Mouse (Mus musculus) kidney, embryonic 15.5 days (tissue): ENCODE results near the gene Rasgrp2. TPM values are rescaled to one million over a fixed set of nuclear protein-coding genes. Genes with fewer than 3 reads are reported as not detected.

Experiments
- ATAC-seq: fragments of 200-750 bp; cut with Nextera tagmentation; replicated peaks from 2 replicates; pipeline ENCODE4 v1.8.0; 2017; ENCODE audit warnings: moderate TSS enrichment; ENCODE audit not compliant: low FRiP score
- H3K27ac ChIP-seq: fragments of 300-500 bp; sonication (generic); 2 replicates; pipeline ENCODE4 v1.5.1; 2015; ENCODE audit warnings: mild to moderate bottlenecking, inconsistent platforms
- H3K27me3 ChIP-seq: fragments of 300-500 bp; sonication (generic); 2 replicates; pipeline ENCODE4 v1.6.1; 2015; ENCODE audit warnings: inconsistent platforms
- H3K36me3 ChIP-seq: fragments of 300-500 bp; sonication (generic); 2 replicates; pipeline ENCODE4 v1.6.1; 2015; ENCODE audit warnings: inconsistent platforms
- H3K4me1 ChIP-seq: fragments of 300-500 bp; sonication (generic); 2 replicates; pipeline ENCODE4 v1.6.1; 2015; ENCODE audit warnings: inconsistent platforms
- H3K4me2 ChIP-seq: fragments of 300-500 bp; sonication (generic); 2 replicates; pipeline ENCODE4 v1.6.1; 2015; ENCODE audit warnings: moderate library complexity, mild to moderate bottlenecking, inconsistent platforms
- H3K4me3 ChIP-seq: fragments of 300-500 bp; sonication (generic); replicated peaks from 2 replicates; pipeline ENCODE4 v1.5.1; 2015; ENCODE audit warnings: mild to moderate bottlenecking, inconsistent platforms
- H3K9ac ChIP-seq: fragments of 300-500 bp; sonication (generic); 2 replicates; pipeline ENCODE4 v1.6.1; 2015; ENCODE audit warnings: mild to moderate bottlenecking, inconsistent platforms
- H3K9me3 ChIP-seq: fragments of 300-500 bp; sonication (generic); replicated peaks from 2 replicates; pipeline ENCODE4 v1.6.1; 2016; ENCODE audit warnings: inconsistent platforms
- WGBS: fragments of 180-500 bp; shearing (Covaris S2); methylation state at CpG from one replicate; pipeline ENCODE4 v1.1.7; 2015; ENCODE audit warnings: mixed read lengths; 5-methylcytosine and 5-hydroxymethylcytosine counted together
- polyA plus RNA-seq: library from polyadenylated mRNA; unstranded; fragments of >200 nt; fragmentation: Nextera tagmentation; extraction: Ambion mirVana; gene quantifications from 2 replicates; pipeline ENCODE4 v1.2.1, GENCODE M21; 2015

Gene Rasgrp2
- polyA plus RNA-seq, 1 experiment from 2014 or later = 97.6 TPM

DNA sequence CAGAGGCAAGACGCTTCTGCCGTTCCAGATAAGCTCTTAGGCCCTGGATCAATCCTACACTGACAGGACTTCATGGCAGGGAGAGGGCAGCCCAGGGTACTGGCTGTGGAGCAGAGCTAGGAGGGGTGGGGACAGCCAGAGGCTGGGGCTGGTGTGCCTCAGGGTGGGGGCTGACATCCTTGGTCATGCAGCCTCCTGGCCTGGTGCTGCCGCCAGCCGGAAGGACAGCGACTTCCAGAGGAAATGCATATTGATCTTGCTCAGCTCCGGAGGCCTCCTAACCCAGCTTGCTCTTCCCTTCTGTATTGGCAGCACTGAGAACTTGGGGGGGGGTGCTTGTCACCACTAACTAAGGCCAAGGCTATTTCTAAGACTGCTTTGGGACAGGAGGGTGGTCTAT, 16.3 kb downstream of the Rasgrp2 start:
- Histone ChIP-seq H3K27me3 (peaks cover 41% of the 10 kb centered on the region), H3K9ac (no peak overlapping the region), H3K4me1 (peaks cover 45% of the 10 kb centered on the region), H3K4me3 (no peak overlapping the region), H3K4me2 (no peak overlapping the region), H3K36me3 (no peaks in the 10 kb centered on the region; the same call in 1 of the 2 replicates), H3K27ac (no peak overlapping the region), H3K9me3 (no peaks in the 10 kb centered on the region)
- no peak for ATAC-seq
- 49% methylated on average over 6 of the region's 6 CpGs for WGBS

DNA sequence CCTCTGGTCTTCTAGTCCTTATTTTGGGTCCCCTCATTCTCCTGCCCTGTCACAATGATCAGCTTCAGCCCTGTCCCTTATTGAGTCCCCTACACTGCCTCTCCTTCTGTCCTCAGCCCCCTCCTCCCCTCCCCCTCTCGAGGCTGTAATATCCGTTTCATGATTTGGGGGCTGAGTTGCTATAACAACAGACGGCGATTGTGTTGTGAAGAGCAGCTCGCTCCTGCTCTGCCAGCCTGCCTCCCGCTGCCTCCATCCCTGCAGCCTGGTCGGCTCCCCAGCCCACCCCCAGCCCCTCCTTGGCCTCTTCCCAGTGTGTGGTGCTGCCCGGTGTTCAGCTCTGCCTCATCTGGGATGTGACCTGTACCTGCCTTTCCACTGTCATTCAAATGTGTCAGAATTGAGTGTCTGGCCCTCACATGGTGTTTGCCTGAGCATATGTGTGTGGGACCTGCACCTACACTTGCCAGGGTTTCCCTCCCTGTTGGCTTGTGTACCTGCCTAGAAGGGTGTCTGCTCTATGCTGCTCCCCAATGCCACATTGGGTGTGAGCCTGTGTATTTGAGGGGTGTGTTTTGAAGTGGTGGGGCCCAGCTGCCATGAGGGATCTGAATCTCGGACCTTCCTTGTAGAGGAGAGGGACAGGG, 17.1 kb downstream of the Rasgrp2 start:
- H3K9ac ChIP-seq = no peak overlapping the region
- H3K4me3 ChIP-seq = no peak overlapping the region
- H3K27ac ChIP-seq = no peak overlapping the region
- peaks cover 49% of the 10 kb centered on the region for H3K27me3 ChIP-seq
- 9% methylated on average over 9 of the region's 9 CpGs for WGBS
- peaks cover 45% of the 10 kb centered on the region for H3K4me1 ChIP-seq
- H3K9me3 ChIP-seq = no peaks in the 10 kb centered on the region
- no peak for ATAC-seq
- no peak overlapping the region for H3K4me2 ChIP-seq
- H3K36me3 ChIP-seq = no peaks in the 10 kb centered on the region; the same call in 1 of the 2 replicates

DNA sequence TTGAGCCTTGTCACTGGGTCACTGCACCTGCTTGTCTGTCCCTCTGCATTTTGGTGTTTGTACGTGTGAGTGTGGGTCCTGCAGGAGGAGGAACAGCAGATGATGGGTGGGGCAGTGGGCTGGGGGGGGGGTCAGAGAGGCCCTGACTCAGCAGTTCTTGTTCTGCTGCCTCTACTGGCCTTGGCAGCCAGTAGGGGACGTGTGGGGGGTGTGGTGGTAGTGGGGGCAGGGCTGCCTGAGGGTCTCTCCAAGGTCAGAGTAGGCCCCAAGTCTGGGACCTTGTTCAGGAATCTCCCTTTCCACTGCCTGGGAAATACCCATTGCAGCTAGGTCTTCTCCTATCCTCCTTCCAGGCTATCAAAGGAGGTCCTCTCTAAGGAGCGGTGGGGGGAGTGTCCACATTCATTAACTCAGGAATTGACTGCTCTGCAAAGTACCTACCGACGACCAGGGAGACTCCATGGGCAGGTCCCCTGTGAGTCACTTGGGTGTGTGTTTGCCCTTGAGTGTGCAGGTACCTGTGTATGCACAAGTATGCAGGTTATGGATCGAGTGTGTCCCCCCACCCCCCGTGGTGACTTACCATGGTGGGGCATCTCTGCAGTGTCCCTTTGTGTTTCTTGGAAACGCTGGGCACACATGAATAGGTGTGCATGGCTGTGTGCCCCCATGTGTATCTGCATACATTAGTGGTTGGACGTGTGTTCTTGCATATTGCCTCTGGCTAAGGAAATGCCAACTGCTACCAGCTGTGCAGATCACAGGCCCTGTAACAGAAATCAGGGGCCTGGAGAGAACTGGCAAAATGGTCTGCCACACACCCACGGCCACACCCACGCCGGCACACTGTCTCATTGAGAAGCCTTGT, 18.0 kb downstream of the Rasgrp2 start:
- no peak for ATAC-seq
- no peak overlapping the region for H3K4me2 ChIP-seq

DNA sequence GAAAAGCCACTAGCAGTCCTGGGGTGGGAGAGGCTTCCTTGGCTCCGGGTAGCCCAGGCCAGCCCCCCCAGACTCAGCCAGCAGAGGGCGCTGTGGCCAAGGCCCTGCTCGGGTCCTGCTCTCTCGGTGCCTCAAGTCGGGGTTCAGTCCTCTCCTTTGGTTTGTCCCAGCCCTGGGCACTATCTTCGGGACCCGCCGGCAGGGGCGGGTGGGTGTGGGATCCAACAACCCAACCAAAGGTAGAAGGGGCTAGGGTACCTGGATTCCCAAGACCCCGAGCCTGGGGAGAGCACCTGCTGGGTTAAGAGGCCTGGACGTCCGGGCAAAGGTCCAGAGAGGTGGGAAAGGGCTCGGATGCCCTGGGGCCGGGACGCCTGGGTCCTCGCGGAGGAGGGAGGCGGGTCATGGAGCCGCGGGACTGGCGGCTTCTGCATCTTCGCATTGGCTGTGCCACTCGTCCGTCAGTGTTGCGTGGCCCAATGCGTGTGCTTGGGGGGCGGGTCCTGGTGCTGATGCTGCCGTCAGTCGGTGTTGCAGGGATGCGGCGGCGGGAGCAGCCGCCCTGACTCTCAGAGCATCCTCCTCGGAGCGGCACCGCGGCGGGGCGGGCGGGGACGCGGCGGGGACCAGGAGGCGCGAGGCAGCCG, 19.2 kb downstream of the Rasgrp2 start, which contains the start of gene Nrxn2:
Nrxn2 (plus strand) TSS at position 499 of the 647 bp plus-strand sequence.
- peak within 1 kb of the TSS; percentile 97 for H3K4me2 ChIP-seq
- H3K9ac ChIP-seq = peak within 1 kb of the TSS; percentile 42; the same call in 1 of the 2 replicates
- no peak within 1 kb of the TSS for H3K27ac ChIP-seq
- under 1% methylated on average over 44 of the region's 46 CpGs for WGBS
- H3K9me3 ChIP-seq = no peaks in the 10 kb centered on the region
- peak; percentile 82 for ATAC-seq
- H3K4me3 ChIP-seq = peak within 1 kb of the TSS; percentile 56
- H3K27me3 ChIP-seq = peaks cover 70% of the 10 kb centered on the region
- no peaks in the 10 kb centered on the region for H3K36me3 ChIP-seq
- H3K4me1 ChIP-seq = peaks cover 40% of the 10 kb centered on the region

More for the DNA sequence above, 18.0 kb downstream of the Rasgrp2 start:
- peaks cover 58% of the 10 kb centered on the region for H3K27me3 ChIP-seq
- no peak overlapping the region for H3K4me3 ChIP-seq
- 65% methylated on average over 12 of the region's 12 CpGs for WGBS
- no peaks in the 10 kb centered on the region for H3K36me3 ChIP-seq
- H3K9ac ChIP-seq = no peak overlapping the region
- H3K27ac ChIP-seq = no peak overlapping the region
- no peaks in the 10 kb centered on the region for H3K9me3 ChIP-seq
- peaks cover 45% of the 10 kb centered on the region for H3K4me1 ChIP-seq

DNA sequence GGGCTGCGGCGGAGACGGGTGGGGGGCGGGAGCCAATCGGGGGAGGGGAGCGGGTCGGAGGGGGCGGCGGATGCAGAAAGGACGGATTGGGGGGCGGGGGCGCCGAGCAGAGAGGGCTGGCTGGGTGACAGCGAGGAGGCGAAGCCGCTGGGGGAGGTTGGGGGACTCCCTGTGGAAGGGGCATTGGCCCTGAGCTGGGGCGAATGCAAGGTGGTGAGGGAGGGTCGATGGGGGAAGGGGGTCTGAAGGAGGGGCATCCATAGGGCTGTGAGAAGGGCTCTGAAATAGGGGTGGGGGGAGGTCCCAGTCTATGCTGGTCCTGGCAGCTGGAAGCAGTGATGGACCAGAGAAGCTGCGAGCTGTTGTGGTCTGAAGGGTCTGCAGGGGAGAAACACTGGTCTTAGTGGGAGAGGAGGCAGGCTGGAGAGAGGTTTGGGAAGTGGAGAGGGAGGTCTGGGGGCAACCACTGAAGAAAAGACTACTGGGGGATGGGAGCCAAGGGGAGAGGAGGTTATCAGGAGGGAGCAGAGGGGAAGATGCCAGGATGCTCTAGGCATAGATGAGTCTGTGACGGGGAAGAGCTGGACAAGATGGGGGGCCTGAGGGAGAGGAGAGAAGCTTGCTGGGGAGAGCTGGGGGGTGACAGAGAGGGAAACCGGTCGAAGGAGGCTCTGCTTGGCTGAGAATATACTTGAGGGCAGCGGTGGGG, 20.0 kb downstream of the Rasgrp2 start:
- ATAC-seq = peak; percentile 27; the same call in 1 of the 2 replicates
- H3K4me3 ChIP-seq = peak overlapping the region; percentile 56
- H3K27ac ChIP-seq = no peak overlapping the region
- peak overlapping the region; percentile 97 for H3K4me2 ChIP-seq
- no peak overlapping the region for H3K9ac ChIP-seq
- H3K27me3 ChIP-seq = peaks cover 75% of the 10 kb centered on the region
- WGBS = 10% methylated on average over 17 of the region's 23 CpGs
- H3K4me1 ChIP-seq = peaks cover 40% of the 10 kb centered on the region
- H3K9me3 ChIP-seq = no peaks in the 10 kb centered on the region
- no peaks in the 10 kb centered on the region for H3K36me3 ChIP-seq

DNA sequence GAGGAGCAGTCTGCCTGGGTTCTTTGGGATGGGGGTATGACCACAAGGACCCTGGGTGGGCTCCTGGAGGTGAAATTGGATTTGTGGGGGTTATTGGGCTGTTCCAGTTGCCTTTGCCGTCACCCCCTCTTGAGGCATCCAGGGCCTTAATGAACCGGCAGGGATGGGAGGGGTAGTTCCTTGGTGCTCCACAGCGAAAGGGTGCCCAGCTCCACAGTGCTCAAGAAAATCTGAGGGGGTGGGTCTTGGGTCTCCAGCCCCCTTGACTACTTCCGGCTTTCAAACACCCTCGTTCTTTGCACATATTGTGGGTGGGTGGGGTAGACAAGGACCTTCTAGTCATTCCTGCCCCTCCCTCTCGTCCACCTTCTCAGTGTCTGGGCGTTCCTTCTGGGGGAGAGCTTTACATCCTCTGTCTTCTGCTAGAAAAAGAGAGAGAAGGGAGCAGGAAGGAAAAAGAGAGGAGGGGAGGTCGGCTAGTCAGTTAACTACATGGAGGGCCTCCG, 20.7 kb downstream of the Rasgrp2 start:
- H3K9ac ChIP-seq = no peak overlapping the region
- no peaks in the 10 kb centered on the region for H3K9me3 ChIP-seq
- ATAC-seq = no peak
- peaks cover 40% of the 10 kb centered on the region for H3K4me1 ChIP-seq
- no peak overlapping the region for H3K4me2 ChIP-seq
- H3K36me3 ChIP-seq = no peaks in the 10 kb centered on the region
- H3K27me3 ChIP-seq = peaks cover 83% of the 10 kb centered on the region
- H3K4me3 ChIP-seq = no peak overlapping the region
- no peak overlapping the region for H3K27ac ChIP-seq
- WGBS = 55% methylated on average over 9 of the region's 9 CpGs

DNA sequence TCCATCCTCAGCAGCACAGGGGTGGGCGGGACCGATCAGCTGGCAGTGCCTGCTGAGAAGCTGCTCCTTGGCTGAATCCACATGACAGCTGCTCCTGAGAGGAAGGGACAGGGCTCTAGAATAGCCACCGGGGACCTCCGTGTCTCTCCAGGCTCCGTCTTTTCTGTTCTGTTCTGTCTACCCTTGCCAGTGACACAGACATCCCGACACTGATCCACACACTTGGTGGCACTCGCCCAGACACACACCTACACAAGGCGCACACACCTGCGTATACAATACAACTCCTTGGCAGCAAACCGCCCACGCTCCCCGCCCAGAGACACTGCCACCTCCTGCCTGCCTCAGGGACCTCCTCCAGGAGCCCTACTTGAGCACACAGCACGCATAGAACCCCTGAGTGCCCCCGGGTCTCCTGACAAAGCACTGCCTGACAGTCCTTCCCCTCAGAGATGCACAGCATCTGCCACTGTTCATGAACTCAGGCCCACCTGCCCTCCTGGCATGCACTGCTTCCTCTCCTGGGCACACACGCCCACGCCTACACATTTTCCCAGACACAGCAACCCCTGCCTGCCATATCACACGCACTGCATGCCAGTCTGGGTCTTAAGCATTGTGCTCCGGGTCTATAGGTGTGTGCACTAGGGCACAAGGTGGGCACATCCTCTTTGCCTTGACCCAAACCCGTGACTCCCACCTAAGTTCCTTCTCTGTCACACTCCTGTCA, 21.5 kb downstream of the Rasgrp2 start:
- H3K4me2 ChIP-seq = no peak overlapping the region
- WGBS = 61% methylated on average over 19 of the region's 19 CpGs
- no peaks in the 10 kb centered on the region for H3K9me3 ChIP-seq
- peaks cover 87% of the 10 kb centered on the region for H3K27me3 ChIP-seq
- no peak overlapping the region for H3K9ac ChIP-seq
- peaks cover 36% of the 10 kb centered on the region for H3K4me1 ChIP-seq
- H3K27ac ChIP-seq = no peak overlapping the region
- no peaks in the 10 kb centered on the region for H3K36me3 ChIP-seq
- H3K4me3 ChIP-seq = no peak overlapping the region
- no peak for ATAC-seq

DNA sequence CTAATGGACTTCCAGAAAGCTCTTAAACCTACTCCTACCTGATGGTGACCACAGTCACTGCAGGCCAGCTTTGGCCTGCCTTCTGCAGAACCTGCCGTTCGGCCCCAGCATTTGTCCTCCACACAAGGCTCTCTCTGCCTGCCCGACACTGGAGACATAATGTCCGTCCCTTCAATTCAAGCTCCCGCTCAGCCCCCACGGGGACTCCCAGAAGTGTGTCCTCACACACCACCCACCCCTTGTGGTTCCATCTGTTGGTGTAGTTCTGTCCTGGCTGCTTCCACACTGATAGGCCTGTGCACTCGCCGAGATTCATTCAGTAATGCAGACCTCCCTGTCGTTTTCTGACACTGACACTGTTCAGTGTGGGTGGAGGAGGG, 22.1 kb downstream of the Rasgrp2 start:
- no peaks in the 10 kb centered on the region for H3K36me3 ChIP-seq
- no peak overlapping the region for H3K9ac ChIP-seq
- ATAC-seq = no peak
- peaks cover 30% of the 10 kb centered on the region for H3K4me1 ChIP-seq
- H3K4me2 ChIP-seq = no peak overlapping the region
- H3K27me3 ChIP-seq = peaks cover 89% of the 10 kb centered on the region
- 77% methylated on average over 9 of the region's 9 CpGs for WGBS
- no peak overlapping the region for H3K4me3 ChIP-seq
- H3K9me3 ChIP-seq = no peaks in the 10 kb centered on the region
- H3K27ac ChIP-seq = no peak overlapping the region

DNA sequence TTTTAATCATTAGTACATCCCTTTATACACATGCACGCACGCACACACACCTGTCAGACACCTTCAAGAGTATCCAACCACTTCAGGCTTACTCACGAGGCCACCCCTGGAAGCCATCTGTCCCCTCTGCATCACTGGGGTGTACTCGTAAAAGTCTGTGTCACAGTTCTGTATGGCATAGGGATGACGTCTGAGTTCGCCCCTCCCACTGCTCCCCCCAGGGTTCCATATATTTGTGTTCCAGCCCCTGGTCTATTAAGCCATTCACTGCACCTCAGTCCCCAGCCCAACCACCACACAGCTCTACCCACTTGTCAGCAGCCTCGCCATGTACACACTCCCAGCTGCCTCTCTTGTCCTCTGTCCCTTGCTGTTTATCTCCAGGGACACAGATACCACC, 22.9 kb downstream of the Rasgrp2 start:
- no peak for ATAC-seq
- 69% methylated on average over 7 of the region's 7 CpGs for WGBS
- peaks cover 93% of the 10 kb centered on the region for H3K27me3 ChIP-seq
- no peak overlapping the region for H3K9ac ChIP-seq
- H3K4me1 ChIP-seq = peaks cover 24% of the 10 kb centered on the region
- no peaks in the 10 kb centered on the region for H3K36me3 ChIP-seq
- no peak overlapping the region for H3K4me3 ChIP-seq
- no peak overlapping the region for H3K4me2 ChIP-seq
- no peak overlapping the region for H3K27ac ChIP-seq
- no peaks in the 10 kb centered on the region for H3K9me3 ChIP-seq

DNA sequence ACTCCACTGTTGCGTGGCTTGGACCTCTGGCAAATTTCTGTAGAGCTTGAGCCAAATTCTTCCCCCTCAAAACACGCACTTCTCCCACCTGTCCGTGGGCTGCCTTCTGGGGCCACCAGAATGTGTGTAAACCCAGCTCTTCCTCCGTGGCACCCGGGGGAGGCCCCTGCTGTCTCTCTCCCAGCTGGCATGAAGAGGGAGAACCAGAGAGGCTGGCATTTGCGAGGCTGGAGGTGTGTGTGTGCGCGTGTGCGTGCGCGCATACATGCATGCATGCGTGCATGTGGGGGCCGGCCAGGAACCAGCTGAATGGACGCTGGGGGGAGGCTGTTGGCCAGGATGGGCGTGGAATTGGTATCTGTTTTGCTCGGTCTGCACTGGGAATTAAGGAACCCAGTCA, 24.1 kb downstream of the Rasgrp2 start:
- WGBS = 81% methylated on average over 16 of the region's 16 CpGs
- Histone ChIP-seq H3K36me3 (no peaks in the 10 kb centered on the region), H3K27ac (no peak overlapping the region), H3K4me1 (peaks cover 24% of the 10 kb centered on the region), H3K9ac (no peak overlapping the region), H3K4me2 (no peak overlapping the region), H3K27me3 (peaks cover 95% of the 10 kb centered on the region), H3K4me3 (no peak overlapping the region), H3K9me3 (no peaks in the 10 kb centered on the region)
- ATAC-seq = no peak
